Mouse (Mus musculus): ENCODE data around the gene Unc45b.
"Not testable (repeated sequence)": the region's sequence is repeated elsewhere in the genome, so short reads cannot be mapped to it uniquely, and the experiment has no call there.

GRCm38 (mm10) chr11:82990612-82991385, 80.4 kb downstream of the Unc45b start:
- not testable (repeated sequence) for TF ChIP-seq E2F4 (IDR thresholded peaks at IDR 0.05; ENCODE audit: insufficient replicate concordance, low read depth, low read length); CTCF (conservative IDR thresholded peaks at IDR 0.05 in 1 of 2, IDR thresholded peaks at IDR 0.05 in 1 of 2; ENCODE audit: low read depth in 2 of 2, low read length in 2 of 2); MAZ (IDR thresholded peaks at IDR 0.05; ENCODE audit: low read depth, low read length); MAX (IDR thresholded peaks at IDR 0.05; ENCODE audit: low read length); NELFE (IDR thresholded peaks at IDR 0.05; ENCODE audit: low read depth, low read length); USF2 (conservative IDR thresholded peaks at IDR 0.05; ENCODE audit: low read depth, low read length)
